Mouse (Mus musculus): ENCODE measurements around the gene Hsf5. TPM values are rescaled to one million over a fixed set of nuclear protein-coding genes. Genes with fewer than 3 reads are reported as not detected.

Hsf5 gene
- polyA plus RNA-seq, 1 experiment from 2014 or later: 0.39 TPM

DNA sequence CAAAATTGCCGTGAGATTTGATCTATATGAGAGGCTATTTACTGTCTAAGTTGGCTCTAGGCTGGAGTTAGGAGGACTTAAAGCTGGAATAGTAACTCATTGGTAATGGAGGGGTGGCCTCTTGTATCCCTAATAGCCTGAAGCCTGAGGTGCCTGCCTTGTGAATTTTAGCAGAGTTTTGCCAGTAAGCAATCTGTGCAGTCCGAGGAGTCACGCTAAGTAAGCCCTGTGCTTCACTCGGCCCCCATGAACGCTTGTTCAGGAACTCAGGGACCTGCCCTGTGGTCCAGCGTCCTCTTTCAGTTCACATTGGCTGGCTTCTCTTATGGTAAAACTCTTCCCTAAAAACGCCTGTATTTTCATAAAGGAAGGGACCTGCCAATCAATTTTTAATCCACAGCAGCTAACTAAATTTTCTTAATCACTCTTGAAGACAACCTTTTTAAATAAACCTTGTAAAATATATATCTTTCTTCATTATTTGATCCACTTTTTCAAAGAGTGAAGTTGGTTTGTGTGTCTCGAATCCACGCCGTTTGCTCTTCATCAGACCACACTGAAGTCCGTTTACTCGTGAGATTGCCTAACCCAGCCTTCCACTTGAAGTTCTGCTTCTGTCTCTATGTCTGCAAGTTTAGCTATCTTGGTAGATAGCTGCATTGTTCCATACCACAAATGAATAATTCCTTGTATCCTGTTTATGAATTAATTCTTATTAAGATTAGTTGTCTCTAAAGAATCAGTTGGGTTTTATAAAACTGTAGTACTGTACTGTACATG, 49.5 kb downstream of the Hsf5 start:
- no peaks in the 10 kb centered on the region for H3K4me1 ChIP-seq (replicated peaks; ENCODE audit: control insufficient read depth, insufficient read depth, low read length)
- no peak overlapping the region for H3K4me2 ChIP-seq (replicated peaks; ENCODE audit: low read depth, low read length)
- peaks cover 7% of the 10 kb centered on the region; the same call in 1 of the 2 replicates for H3K27me3 ChIP-seq (ENCODE audit: control insufficient read depth, insufficient read depth, low read length)
- no peak overlapping the region for H3K9ac ChIP-seq (ENCODE audit: low read depth, low read length)
- no peaks in the 10 kb centered on the region for H3K9me3 ChIP-seq (ENCODE audit: control insufficient read depth, low read length)
- no peak for DNase-seq (ENCODE audit: low spot score)
- ATAC-seq (ENCODE audit: low FRiP score): no peak
- H3K36me3 ChIP-seq (ENCODE audit: control insufficient read depth, insufficient read depth, low read length): no peaks in the 10 kb centered on the region
- no peak overlapping the region for H3K27ac ChIP-seq (ENCODE audit: low read depth, low read length)
- WGBS: 86% methylated on average over 12 of the region's 12 CpGs
- H3K4me3 ChIP-seq (ENCODE audit: low read depth, low read length): no peak overlapping the region

DNA sequence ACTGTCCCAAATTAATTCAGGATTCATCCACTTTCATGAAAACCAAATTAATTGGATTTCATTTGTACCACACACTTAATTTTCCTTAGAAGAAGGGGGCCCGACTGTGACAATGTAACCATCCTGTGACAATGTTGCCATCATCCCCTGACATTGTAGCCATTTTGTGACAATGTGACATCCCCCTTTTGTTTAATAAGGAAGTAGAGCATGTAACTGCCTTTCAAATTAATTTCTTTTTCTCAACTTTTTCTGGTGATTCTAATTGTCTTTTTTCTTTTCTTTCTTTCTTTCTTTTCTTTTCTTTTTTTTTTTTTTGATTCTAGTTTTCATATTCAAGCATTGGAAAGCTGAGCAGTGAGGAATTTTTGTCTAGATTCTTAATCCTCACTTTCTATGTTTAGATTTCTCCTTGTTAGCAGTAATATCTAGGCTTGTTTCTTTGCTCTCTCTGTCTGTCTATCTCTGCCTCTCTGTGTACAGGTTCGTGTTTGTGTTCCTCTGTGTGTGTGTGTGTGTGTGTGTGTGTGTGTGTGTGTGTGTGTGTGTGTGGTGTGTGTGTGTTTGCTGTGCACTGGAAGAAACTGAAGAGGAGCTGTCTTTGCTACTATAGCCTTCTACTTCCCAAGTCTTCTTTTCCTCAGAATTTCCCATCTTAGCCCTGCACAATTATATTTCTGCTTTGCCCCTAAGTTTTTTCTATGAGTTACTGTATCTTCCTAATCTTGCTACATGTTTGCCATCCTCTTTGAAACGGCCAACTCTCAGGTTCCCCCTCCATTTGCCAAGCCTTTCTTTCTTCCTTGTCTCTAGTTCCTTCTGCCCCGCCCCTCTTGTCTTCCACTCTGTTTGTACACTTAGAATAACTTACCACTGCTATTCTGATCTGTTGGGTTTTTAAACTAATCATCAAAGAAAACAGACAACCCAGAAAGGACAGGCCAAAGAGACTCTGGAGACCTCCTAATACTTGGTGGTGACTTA, 50.4 kb downstream of the Hsf5 start:
- no peaks in the 10 kb centered on the region for H3K36me3 ChIP-seq (ENCODE audit: control insufficient read depth, insufficient read depth, low read length)
- no peak overlapping the region for H3K4me3 ChIP-seq (ENCODE audit: low read depth, low read length)
- ATAC-seq (ENCODE audit: low FRiP score): no peak

DNA sequence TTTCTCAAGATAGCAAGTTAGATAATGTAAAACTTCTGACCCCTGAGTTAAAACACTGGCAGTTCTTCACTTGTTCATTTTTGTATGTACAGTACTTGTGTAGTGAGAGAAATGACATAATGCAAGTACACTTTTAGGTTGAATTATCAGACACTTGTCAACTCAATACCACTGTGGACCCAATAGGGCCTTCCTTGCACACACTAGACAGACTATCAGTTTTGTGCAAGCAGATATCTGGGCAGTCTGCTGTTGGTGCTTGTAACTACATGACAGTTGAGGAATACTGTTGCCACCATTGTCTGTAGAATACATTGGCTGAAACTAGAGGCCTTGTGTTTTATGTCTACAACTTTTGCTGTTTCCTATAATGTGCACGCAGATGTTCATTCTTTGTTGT, 56.3 kb downstream of the Hsf5 start:
- H3K9ac ChIP-seq (ENCODE audit: low read depth, low read length): no peak overlapping the region
- no peaks in the 10 kb centered on the region for H3K9me3 ChIP-seq (ENCODE audit: control insufficient read depth, low read length)
- H3K4me3 ChIP-seq (ENCODE audit: low read depth, low read length): no peak overlapping the region
- DNase-seq (ENCODE audit: low spot score) (no peak), ATAC-seq (ENCODE audit: low FRiP score) (no peak)
- no peak overlapping the region for H3K4me2 ChIP-seq (replicated peaks; ENCODE audit: low read depth, low read length)
- H3K27me3 ChIP-seq (ENCODE audit: control insufficient read depth, insufficient read depth, low read length): no peaks in the 10 kb centered on the region
- no peak overlapping the region for H3K27ac ChIP-seq (ENCODE audit: low read depth, low read length)
- WGBS: 98% methylated on average over 1 of the region's 1 CpGs
- H3K36me3 ChIP-seq (ENCODE audit: control insufficient read depth, insufficient read depth, low read length): no peaks in the 10 kb centered on the region
- H3K4me1 ChIP-seq (replicated peaks; ENCODE audit: control insufficient read depth, insufficient read depth, low read length): no peaks in the 10 kb centered on the region

More for the DNA sequence above, 50.4 kb downstream of the Hsf5 start:
- DNase-seq (ENCODE audit: low spot score): no peak
- no peak overlapping the region for H3K27ac ChIP-seq (ENCODE audit: low read depth, low read length)
- peaks cover 7% of the 10 kb centered on the region; the same call in 1 of the 2 replicates for H3K27me3 ChIP-seq (ENCODE audit: control insufficient read depth, insufficient read depth, low read length)
- no peaks in the 10 kb centered on the region for H3K4me1 ChIP-seq (replicated peaks; ENCODE audit: control insufficient read depth, insufficient read depth, low read length)
- no peak overlapping the region for H3K9ac ChIP-seq (ENCODE audit: low read depth, low read length)
- no peaks in the 10 kb centered on the region for H3K9me3 ChIP-seq (ENCODE audit: control insufficient read depth, low read length)
- WGBS: 73% methylated on average over 4 of the region's 4 CpGs
- H3K4me2 ChIP-seq (replicated peaks; ENCODE audit: low read depth, low read length): no peak overlapping the region

GRCm38 (mm10) chr11:87675606-87676005, 58.6 kb downstream of the Hsf5 start:
- H3K9ac ChIP-seq (ENCODE audit: low read depth, low read length): no peak overlapping the region
- no peaks in the 10 kb centered on the region for H3K9me3 ChIP-seq (ENCODE audit: control insufficient read depth, low read length)
- WGBS: 88% methylated on average over 6 of the region's 6 CpGs
- H3K4me3 ChIP-seq (ENCODE audit: low read depth, low read length): no peak overlapping the region
- no peaks in the 10 kb centered on the region for H3K27me3 ChIP-seq (ENCODE audit: control insufficient read depth, insufficient read depth, low read length)
- H3K27ac ChIP-seq (ENCODE audit: low read depth, low read length): no peak overlapping the region
- H3K4me2 ChIP-seq (replicated peaks; ENCODE audit: low read depth, low read length): no peak overlapping the region
- H3K36me3 ChIP-seq (ENCODE audit: control insufficient read depth, insufficient read depth, low read length): no peaks in the 10 kb centered on the region
- no peak for ATAC-seq (ENCODE audit: low FRiP score)
- no peaks in the 10 kb centered on the region for H3K4me1 ChIP-seq (replicated peaks; ENCODE audit: control insufficient read depth, insufficient read depth, low read length)
- DNase-seq (ENCODE audit: low spot score): no peak

- Histone ChIP-seq H3K27ac (ENCODE audit: low read depth, low read length) (no peak overlapping the region), H3K4me3 (ENCODE audit: low read depth, low read length) (no peak overlapping the region), H3K9me3 (ENCODE audit: control insufficient read depth, low read length) (no peaks in the 10 kb centered on the region), H3K9ac (ENCODE audit: low read depth, low read length) (no peak overlapping the region), H3K4me1 (replicated peaks; ENCODE audit: control insufficient read depth, insufficient read depth, low read length) (no peaks in the 10 kb centered on the region), H3K36me3 (ENCODE audit: control insufficient read depth, insufficient read depth, low read length) (no peaks in the 10 kb centered on the region), H3K4me2 (replicated peaks; ENCODE audit: low read depth, low read length) (no peak overlapping the region), H3K27me3 (ENCODE audit: control insufficient read depth, insufficient read depth, low read length) (no peaks in the 10 kb centered on the region)
- 49% methylated on average over 5 of the region's 5 CpGs for WGBS
- DNase-seq (ENCODE audit: low spot score) (no peak), ATAC-seq (ENCODE audit: low FRiP score) (no peak)
Measured at GRCm38 (mm10) chr11:87677756-87678155, 60.8 kb downstream of the Hsf5 start.

GRCm38 (mm10) chr11:87678545-87678944, 61.6 kb downstream of the Hsf5 start:
- Histone ChIP-seq H3K27me3 (ENCODE audit: control insufficient read depth, insufficient read depth, low read length) (no peaks in the 10 kb centered on the region), H3K9ac (ENCODE audit: low read depth, low read length) (no peak overlapping the region), H3K9me3 (ENCODE audit: control insufficient read depth, low read length) (no peaks in the 10 kb centered on the region), H3K4me3 (ENCODE audit: low read depth, low read length) (no peak overlapping the region), H3K4me2 (replicated peaks; ENCODE audit: low read depth, low read length) (no peak overlapping the region), H3K4me1 (replicated peaks; ENCODE audit: control insufficient read depth, insufficient read depth, low read length) (no peaks in the 10 kb centered on the region), H3K27ac (ENCODE audit: low read depth, low read length) (no peak overlapping the region), H3K36me3 (ENCODE audit: control insufficient read depth, insufficient read depth, low read length) (no peaks in the 10 kb centered on the region)
- WGBS: 82% methylated on average over 4 of the region's 4 CpGs
- DNase-seq (ENCODE audit: low spot score) (no peak), ATAC-seq (ENCODE audit: low FRiP score) (no peak)

DNA sequence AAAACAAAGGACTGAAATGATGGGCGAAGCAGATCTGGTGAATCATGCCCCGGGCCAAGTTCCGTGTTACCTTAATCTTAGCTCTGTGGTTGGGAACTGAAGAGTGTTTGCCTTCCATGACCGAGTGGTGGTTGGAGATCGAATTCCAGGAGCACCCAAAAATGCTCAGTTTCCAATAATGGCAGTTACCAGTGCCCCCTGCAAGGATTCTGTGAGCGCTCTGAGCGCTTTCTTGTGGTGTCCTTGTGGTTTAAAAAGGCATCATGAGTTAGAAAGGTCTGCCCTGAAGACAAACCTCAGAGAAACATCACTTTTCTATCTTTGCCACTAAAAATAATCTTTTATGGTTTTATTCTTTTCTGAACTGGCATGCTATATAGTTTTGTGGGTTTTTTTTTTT, 62.0 kb downstream of the Hsf5 start:
- ATAC-seq (ENCODE audit: low FRiP score): no peak
- 87% methylated on average over 7 of the region's 7 CpGs for WGBS

GRCm38 (mm10) chr11:87680786-87681185, 63.8 kb downstream of the Hsf5 start:
- no peak overlapping the region for H3K27ac ChIP-seq (ENCODE audit: low read depth, low read length)
- DNase-seq (ENCODE audit: low spot score) (no peak), ATAC-seq (ENCODE audit: low FRiP score) (no peak)
- H3K9me3 ChIP-seq (ENCODE audit: control insufficient read depth, low read length): no peaks in the 10 kb centered on the region
- no peak overlapping the region for H3K4me3 ChIP-seq (ENCODE audit: low read depth, low read length)
- H3K36me3 ChIP-seq (ENCODE audit: control insufficient read depth, insufficient read depth, low read length): no peaks in the 10 kb centered on the region
- no peaks in the 10 kb centered on the region for H3K27me3 ChIP-seq (ENCODE audit: control insufficient read depth, insufficient read depth, low read length)
- H3K4me2 ChIP-seq (replicated peaks; ENCODE audit: low read depth, low read length): no peak overlapping the region
- H3K9ac ChIP-seq (ENCODE audit: low read depth, low read length): no peak overlapping the region
- 91% methylated on average over 9 of the region's 9 CpGs for WGBS
- no peaks in the 10 kb centered on the region for H3K4me1 ChIP-seq (replicated peaks; ENCODE audit: control insufficient read depth, insufficient read depth, low read length)

More for the DNA sequence above, 62.0 kb downstream of the Hsf5 start:
- Histone ChIP-seq H3K27me3 (ENCODE audit: control insufficient read depth, insufficient read depth, low read length) (no peaks in the 10 kb centered on the region), H3K4me1 (replicated peaks; ENCODE audit: control insufficient read depth, insufficient read depth, low read length) (no peaks in the 10 kb centered on the region), H3K9ac (ENCODE audit: low read depth, low read length) (no peak overlapping the region), H3K4me2 (replicated peaks; ENCODE audit: low read depth, low read length) (no peak overlapping the region), H3K27ac (ENCODE audit: low read depth, low read length) (no peak overlapping the region), H3K36me3 (ENCODE audit: control insufficient read depth, insufficient read depth, low read length) (no peaks in the 10 kb centered on the region), H3K4me3 (ENCODE audit: low read depth, low read length) (no peak overlapping the region), H3K9me3 (ENCODE audit: control insufficient read depth, low read length) (no peaks in the 10 kb centered on the region)
- DNase-seq (ENCODE audit: low spot score): no peak
